12 mouse cellular contexts compared by ENCODE assay signal in genomic region chr4:150089121-150089520, GRCm38 (mm10). TPM values are rescaled to one million over a fixed set of nuclear protein-coding genes. Genes with fewer than 3 reads are reported as not detected.
A peak's percentile ranks its signal among the peaks of the same experiment; 100 is the strongest.
DNase-seq lines count a peak whose midpoint lies in the region; ATAC-seq lines count a peak whose summit lies in the region.
"Had no signal": no experiment of that assay in that cellular context is flagged by ENCODE, and none has a peak within 500 bp of the region (broad histone marks: within the 10 kb centered on the region; RNA-seq: fewer than 3 reads in every experiment).

No protein-coding gene starts in this region.

- DNase-seq in heart, adult 11 months, result peak; percentile 98
- no peak for DNase-seq in heart, postnatal 25 days (ENCODE audit: low spot score)
- peak; percentile 51 for DNase-seq in brain, adult 2 months (ENCODE audit: low read depth, low spot score)
- DNase-seq in heart, adult 9 months (ENCODE audit: low spot score in 2 of 2), result peak; percentile 63 to 79
- no peak for DNase-seq in urinary bladder, adult 18-20 months (ENCODE audit: low spot score in 2 of 2)
- DNase-seq in MN1 (ENCODE audit: low spot score), result no peak
- DNase-seq: embryo, embryonic 11 days had no signal

- H3K9ac ChIP-seq in limb, embryonic 13.5 days, result no peak overlapping the region
- H3K9ac ChIP-seq in midbrain, embryonic 15.5 days, result no peak overlapping the region

- peak overlapping the region; percentile 90; the same call in 1 of the 2 replicates for H3K4me2 ChIP-seq in limb, embryonic 13.5 days (replicated peaks)
- no peak overlapping the region for H3K4me2 ChIP-seq in midbrain, embryonic 15.5 days
- H3K4me2 ChIP-seq: midbrain, embryonic 11.5 days had no signal

- 62% methylated on average over 10 of the region's 10 CpGs for WGBS in limb, embryonic 13.5 days
- 73% methylated on average over 10 of the region's 10 CpGs for WGBS in midbrain, embryonic 15.5 days

- H3K4me1 ChIP-seq in limb, embryonic 13.5 days, result peaks cover 26% of the 10 kb centered on the region
- peaks cover 14% of the 10 kb centered on the region for H3K4me1 ChIP-seq in midbrain, embryonic 15.5 days

- no peaks in the 10 kb centered on the region for H3K36me3 ChIP-seq in limb, embryonic 13.5 days
- H3K36me3 ChIP-seq in midbrain, embryonic 15.5 days (replicated peaks), result no peaks in the 10 kb centered on the region

- no peak for ATAC-seq in limb, embryonic 13.5 days (ENCODE audit: low FRiP score, low read depth)
- no peak for ATAC-seq in midbrain, embryonic 15.5 days (replicated peaks)

- H3K9me3 ChIP-seq in limb, embryonic 13.5 days, result no peaks in the 10 kb centered on the region
- no peaks in the 10 kb centered on the region for H3K9me3 ChIP-seq in midbrain, embryonic 15.5 days

- H3K4me3 ChIP-seq in limb, embryonic 13.5 days, result no peak overlapping the region
- H3K4me3 ChIP-seq in midbrain, embryonic 15.5 days, result no peak overlapping the region

- intact Hi-C loops in heart, postnatal 25 days (cut with DNase I), result no loop called here

- no peak overlapping the region for H3K27ac ChIP-seq in limb, embryonic 13.5 days
- no peak overlapping the region for H3K27ac ChIP-seq in midbrain, embryonic 15.5 days

- peaks cover 29% of the 10 kb centered on the region for H3K27me3 ChIP-seq in limb, embryonic 13.5 days
- peaks cover 29% of the 10 kb centered on the region for H3K27me3 ChIP-seq in midbrain, embryonic 15.5 days (replicated peaks)
- H3K27me3 ChIP-seq: CH12.LX had no signal

RNA-seq across cellular contexts. Expression of gene Gpr157, which starts 2.0 kb away (rescaled TPM):
- 10 to 100 TPM; 34.8 to 37.8 TPM for total RNA-seq in heart, postnatal 25 days (2021)
- 1.2 TPM in 2 replicates for polyA plus RNA-seq in limb, embryonic 13.5 days (2015; fragmentation: Nextera tagmentation; extraction: Ambion mirVana)
- 0.32 and 0.55 TPM in 2 replicates for polyA plus RNA-seq in midbrain, embryonic 15.5 days (2015; fragmentation: Nextera tagmentation; extraction: Ambion mirVana)

RNA-seq across cellular contexts. Expression of gene Slc2a5, which starts 30.0 kb away (rescaled TPM):
- under 1 TPM in 1 of 2 experiments, not detected in 1; 0.31 TPM for total RNA-seq in heart, postnatal 25 days (2021)
- 2.2 TPM in 2 replicates for polyA plus RNA-seq in limb, embryonic 13.5 days (2015; fragmentation: Nextera tagmentation; extraction: Ambion mirVana)
- polyA plus RNA-seq in midbrain, embryonic 15.5 days (2015; fragmentation: Nextera tagmentation; extraction: Ambion mirVana), result 1.6 and 2.9 TPM in 2 replicates

RNA-seq across cellular contexts. Expression of gene Slc2a7, which starts 59.7 kb away (rescaled TPM):
- total RNA-seq in heart, postnatal 25 days (2021), result not detected
- polyA plus RNA-seq in limb, embryonic 13.5 days (2015; fragmentation: Nextera tagmentation; extraction: Ambion mirVana), result not detected in 2 replicates
- not detected in 2 replicates for polyA plus RNA-seq in midbrain, embryonic 15.5 days (2015; fragmentation: Nextera tagmentation; extraction: Ambion mirVana)
- total RNA-seq: layer of hippocampus, postnatal 10 days had no signal
- polyA plus RNA-seq: midbrain, embryonic 11.5 days had no signal

Comparison
In these comparisons a context has a peak if more than half of its experiments do, and no peak if none do; other contexts are left out.
1. DNase-seq: peak in heart, adult 11 months (single experiment), brain, adult 2 months (single experiment) and heart, adult 9 months (2 of 2); none in heart, postnatal 25 days (single experiment), urinary bladder, adult 18-20 months (0 of 2) and MN1 (single experiment).